Mouse (Mus musculus): ENCODE results near the gene Ttc7b. TPM values are rescaled to one million over a fixed set of nuclear protein-coding genes. Genes with fewer than 3 reads are reported as not detected.
A peak's percentile ranks its signal among the peaks of the same experiment; 100 is the strongest.

Ttc7b gene
- polyA plus RNA-seq, 1 experiment from 2014 or later = 3.7 TPM

GRCm38 (mm10) chr12:100489799-100490198 is 30.8 kb downstream of the Ttc7b start:
- Histone ChIP-seq H3K9ac (ENCODE audit: low read length) (no peak overlapping the region), H3K4me3 (ENCODE audit: low read length) (no peak overlapping the region), H3K4me1 (replicated peaks; ENCODE audit: control insufficient read depth, insufficient read depth, low read length) (no peaks in the 10 kb centered on the region), H3K36me3 (ENCODE audit: control insufficient read depth, insufficient read depth, low read length) (peaks cover 8% of the 10 kb centered on the region), H3K27me3 (ENCODE audit: control insufficient read depth, insufficient read depth, low read depth, low read length) (no peaks in the 10 kb centered on the region), H3K4me2 (ENCODE audit: low read depth, low read length) (no peak overlapping the region), H3K27ac (ENCODE audit: low read length) (no peak overlapping the region), H3K9me3 (ENCODE audit: control insufficient read depth, low read length) (no peaks in the 10 kb centered on the region)
- WGBS = 85% methylated on average over 7 of the region's 7 CpGs
- no peak for ATAC-seq (ENCODE audit: low read depth)

- Histone ChIP-seq H3K4me2 (ENCODE audit: low read depth, low read length) (no peak overlapping the region), H3K4me3 (ENCODE audit: low read length) (no peak overlapping the region), H3K27ac (ENCODE audit: low read length) (no peak overlapping the region), H3K4me1 (replicated peaks; ENCODE audit: control insufficient read depth, insufficient read depth, low read length) (no peaks in the 10 kb centered on the region), H3K27me3 (ENCODE audit: control insufficient read depth, insufficient read depth, low read depth, low read length) (no peaks in the 10 kb centered on the region), H3K36me3 (ENCODE audit: control insufficient read depth, insufficient read depth, low read length) (peaks cover 4% of the 10 kb centered on the region; the same call in 1 of the 2 replicates), H3K9me3 (ENCODE audit: control insufficient read depth, low read length) (no peaks in the 10 kb centered on the region), H3K9ac (ENCODE audit: low read length) (no peak overlapping the region)
- ATAC-seq (ENCODE audit: low read depth) = no peak
- 89% methylated on average over 5 of the region's 5 CpGs for WGBS
Measured at GRCm38 (mm10) chr12:100488368-100488767, 32.3 kb downstream of the Ttc7b start.

- no peak overlapping the region for H3K4me2 ChIP-seq (ENCODE audit: low read depth, low read length)
- no peaks in the 10 kb centered on the region for H3K36me3 ChIP-seq (ENCODE audit: control insufficient read depth, insufficient read depth, low read length)
- H3K4me3 ChIP-seq (ENCODE audit: low read length) = no peak overlapping the region
- no peak overlapping the region for H3K9ac ChIP-seq (ENCODE audit: low read length)
- H3K27me3 ChIP-seq (ENCODE audit: control insufficient read depth, insufficient read depth, low read depth, low read length) = no peaks in the 10 kb centered on the region
- no peaks in the 10 kb centered on the region for H3K4me1 ChIP-seq (replicated peaks; ENCODE audit: control insufficient read depth, insufficient read depth, low read length)
- no peak overlapping the region for H3K27ac ChIP-seq (ENCODE audit: low read length)
- WGBS = 59% methylated on average over 6 of the region's 6 CpGs
- H3K9me3 ChIP-seq (ENCODE audit: control insufficient read depth, low read length) = no peaks in the 10 kb centered on the region
- no peak for ATAC-seq (ENCODE audit: low read depth)
Measured at GRCm38 (mm10) chr12:100486232-100486631, 34.4 kb downstream of the Ttc7b start.

GRCm38 (mm10) chr12:100483054-100483453 is 37.6 kb downstream of the Ttc7b start:
- 100% methylated on average over 1 of the region's 1 CpGs for WGBS
- ATAC-seq (ENCODE audit: low read depth) = no peak
- Histone ChIP-seq H3K36me3 (ENCODE audit: control insufficient read depth, insufficient read depth, low read length) (no peaks in the 10 kb centered on the region), H3K4me2 (ENCODE audit: low read depth, low read length) (no peak overlapping the region), H3K4me3 (ENCODE audit: low read length) (no peak overlapping the region), H3K4me1 (replicated peaks; ENCODE audit: control insufficient read depth, insufficient read depth, low read length) (no peaks in the 10 kb centered on the region; the same call in none of the 2 replicates), H3K9ac (ENCODE audit: low read length) (no peak overlapping the region), H3K27me3 (ENCODE audit: control insufficient read depth, insufficient read depth, low read depth, low read length) (no peaks in the 10 kb centered on the region), H3K27ac (ENCODE audit: low read length) (no peak overlapping the region), H3K9me3 (ENCODE audit: control insufficient read depth, low read length) (no peaks in the 10 kb centered on the region)

GRCm38 (mm10) chr12:100482255-100482654 is 38.4 kb downstream of the Ttc7b start:
- no peak overlapping the region for H3K27ac ChIP-seq (ENCODE audit: low read length)
- no peak for ATAC-seq (ENCODE audit: low read depth)
- no peaks in the 10 kb centered on the region for H3K36me3 ChIP-seq (ENCODE audit: control insufficient read depth, insufficient read depth, low read length)
- H3K4me1 ChIP-seq (replicated peaks; ENCODE audit: control insufficient read depth, insufficient read depth, low read length) = no peaks in the 10 kb centered on the region; the same call in none of the 2 replicates
- no peak overlapping the region for H3K4me2 ChIP-seq (ENCODE audit: low read depth, low read length)
- H3K9ac ChIP-seq (ENCODE audit: low read length) = no peak overlapping the region
- no peaks in the 10 kb centered on the region for H3K27me3 ChIP-seq (ENCODE audit: control insufficient read depth, insufficient read depth, low read depth, low read length)
- no peak overlapping the region for H3K4me3 ChIP-seq (ENCODE audit: low read length)
- H3K9me3 ChIP-seq (ENCODE audit: control insufficient read depth, low read length) = no peaks in the 10 kb centered on the region
- 68% methylated on average over 7 of the region's 7 CpGs for WGBS

- Histone ChIP-seq H3K4me1 (replicated peaks; ENCODE audit: control insufficient read depth, insufficient read depth, low read length) (no peaks in the 10 kb centered on the region; the same call in none of the 2 replicates), H3K27ac (ENCODE audit: low read length) (no peak overlapping the region), H3K4me3 (ENCODE audit: low read length) (no peak overlapping the region), H3K36me3 (ENCODE audit: control insufficient read depth, insufficient read depth, low read length) (no peaks in the 10 kb centered on the region), H3K4me2 (ENCODE audit: low read depth, low read length) (no peak overlapping the region), H3K9me3 (ENCODE audit: control insufficient read depth, low read length) (no peaks in the 10 kb centered on the region), H3K27me3 (ENCODE audit: control insufficient read depth, insufficient read depth, low read depth, low read length) (no peaks in the 10 kb centered on the region), H3K9ac (ENCODE audit: low read length) (no peak overlapping the region)
- ATAC-seq (ENCODE audit: low read depth) = no peak
- 80% methylated on average over 8 of the region's 8 CpGs for WGBS
Measured at GRCm38 (mm10) chr12:100481443-100482026, 39.1 kb downstream of the Ttc7b start.

GRCm38 (mm10) chr12:100480642-100481442 is 39.8 kb downstream of the Ttc7b start:
- Histone ChIP-seq H3K4me1 (replicated peaks; ENCODE audit: control insufficient read depth, insufficient read depth, low read length) (peaks cover 2% of the 10 kb centered on the region), H3K4me2 (ENCODE audit: low read depth, low read length) (no peak overlapping the region), H3K36me3 (ENCODE audit: control insufficient read depth, insufficient read depth, low read length) (no peaks in the 10 kb centered on the region), H3K27me3 (ENCODE audit: control insufficient read depth, insufficient read depth, low read depth, low read length) (no peaks in the 10 kb centered on the region), H3K4me3 (ENCODE audit: low read length) (no peak overlapping the region), H3K9ac (ENCODE audit: low read length) (no peak overlapping the region), H3K27ac (ENCODE audit: low read length) (no peak overlapping the region), H3K9me3 (ENCODE audit: control insufficient read depth, low read length) (no peaks in the 10 kb centered on the region)
- ATAC-seq (ENCODE audit: low read depth) = peak; percentile 39
- 79% methylated on average over 15 of the region's 15 CpGs for WGBS

GRCm38 (mm10) chr12:100479892-100480621 is 40.6 kb downstream of the Ttc7b start:
- Histone ChIP-seq H3K9me3 (ENCODE audit: control insufficient read depth, low read length) (no peaks in the 10 kb centered on the region), H3K36me3 (ENCODE audit: control insufficient read depth, insufficient read depth, low read length) (no peaks in the 10 kb centered on the region), H3K9ac (ENCODE audit: low read length) (no peak overlapping the region), H3K4me1 (replicated peaks; ENCODE audit: control insufficient read depth, insufficient read depth, low read length) (peaks cover 5% of the 10 kb centered on the region), H3K4me2 (ENCODE audit: low read depth, low read length) (no peak overlapping the region), H3K27ac (ENCODE audit: low read length) (no peak overlapping the region), H3K27me3 (ENCODE audit: control insufficient read depth, insufficient read depth, low read depth, low read length) (no peaks in the 10 kb centered on the region), H3K4me3 (ENCODE audit: low read length) (no peak overlapping the region)
- 33% methylated on average over 7 of the region's 7 CpGs for WGBS
- ATAC-seq (ENCODE audit: low read depth) = peak; percentile 43; the same call in 1 of the 2 replicates

GRCm38 (mm10) chr12:100479270-100479869 is 41.3 kb downstream of the Ttc7b start:
- Histone ChIP-seq H3K9ac (ENCODE audit: low read length) (0 out of 2 replicates have a peak overlapping the region, but pooled peaks have one; percentile 11), H3K4me3 (ENCODE audit: low read length) (no peak overlapping the region), H3K4me1 (replicated peaks; ENCODE audit: control insufficient read depth, insufficient read depth, low read length) (peaks cover 5% of the 10 kb centered on the region), H3K27me3 (ENCODE audit: control insufficient read depth, insufficient read depth, low read depth, low read length) (no peaks in the 10 kb centered on the region), H3K4me2 (ENCODE audit: low read depth, low read length) (no peak overlapping the region), H3K36me3 (ENCODE audit: control insufficient read depth, insufficient read depth, low read length) (no peaks in the 10 kb centered on the region), H3K27ac (ENCODE audit: low read length) (no peak overlapping the region), H3K9me3 (ENCODE audit: control insufficient read depth, low read length) (no peaks in the 10 kb centered on the region)
- WGBS = 52% methylated on average over 10 of the region's 10 CpGs
- ATAC-seq (ENCODE audit: low read depth) = no peak
